Mouse (Mus musculus) left cerebral cortex, postnatal 14 days (tissue): ENCODE results near the gene Qrich2. TPM values are rescaled to one million over a fixed set of nuclear protein-coding genes. Genes with fewer than 3 reads are reported as not detected.
"Not testable (repeated sequence)": the region's sequence is repeated elsewhere in the genome, so short reads cannot be mapped to it uniquely, and the experiment has no call there.

ENCODE experiments used
- DNase-seq, 2 experiments: peaks; one replicate each; pipeline ENCODE4 v3.0.0; 2021 to 2022; ENCODE audit warnings: low spot score in 2 of 2, mixed read lengths in 1 of 2
- intact Hi-C: fragments of 180-260 bp; cut with DNase I; formaldehyde crosslinking; loops from one replicate; pipeline ENCODE4 v1.15.1; 2025
- total RNA-seq, 2 experiments: library from RNA; stranded (reverse); gene quantifications; 2 replicates each; pipeline ENCODE4 v1.2.3; 2021

Gene Qrich2
- total RNA-seq, 2 experiments from 2014 or later = not detected

DNA sequence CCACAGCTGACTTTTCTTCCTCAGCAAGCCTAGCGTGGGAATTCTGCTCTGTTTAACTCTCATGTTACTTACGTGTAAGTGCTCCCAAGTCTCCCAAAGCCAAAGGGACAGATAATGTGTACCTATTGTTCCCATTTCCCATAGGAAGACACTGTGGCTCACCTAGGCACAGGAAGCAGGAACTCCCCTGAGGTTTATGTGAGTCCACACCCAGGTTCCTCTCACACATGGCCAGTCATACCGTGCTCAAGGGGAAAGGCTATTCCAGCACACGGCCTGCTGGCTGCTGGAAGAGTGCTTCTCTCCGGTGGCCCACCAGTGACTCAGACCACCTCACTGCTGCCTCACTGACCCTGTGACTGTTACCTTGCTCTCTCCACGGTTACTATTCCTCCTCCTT is 44.9 kb downstream of the Qrich2 start:
- no peak for DNase-seq
- intact Hi-C loops = no loop called here

DNA sequence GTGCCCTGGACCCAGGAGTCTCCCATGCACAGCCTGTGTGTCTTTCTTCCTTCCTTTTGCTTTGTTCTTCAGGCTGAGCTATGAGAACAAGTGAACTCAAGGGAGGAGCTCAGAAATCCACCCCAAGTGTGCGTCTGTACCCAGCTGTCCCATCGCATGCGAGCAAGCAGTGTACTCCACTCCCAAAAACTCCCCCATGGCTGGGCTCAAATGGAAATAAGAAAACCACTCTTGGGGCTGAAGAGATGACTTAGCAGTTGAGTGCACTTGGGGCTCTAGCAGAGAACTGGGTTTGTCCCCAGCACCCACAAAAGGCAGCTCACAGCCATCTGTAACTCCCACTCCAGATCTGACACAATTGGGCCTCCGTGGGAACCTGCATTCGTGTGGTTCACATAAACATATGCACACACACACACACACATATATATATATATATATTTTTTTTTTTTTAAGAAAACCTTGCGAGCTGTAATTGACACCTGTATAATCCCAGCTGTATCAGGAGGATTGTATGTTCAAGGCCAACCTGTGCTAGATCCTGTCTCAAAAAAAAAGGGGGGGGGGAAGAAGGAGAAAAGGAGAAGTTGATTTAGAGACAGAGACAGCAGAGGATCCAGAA is 47.1 kb downstream of the Qrich2 start:
- DNase-seq = no peak
- intact Hi-C loops = no loop called here

DNA sequence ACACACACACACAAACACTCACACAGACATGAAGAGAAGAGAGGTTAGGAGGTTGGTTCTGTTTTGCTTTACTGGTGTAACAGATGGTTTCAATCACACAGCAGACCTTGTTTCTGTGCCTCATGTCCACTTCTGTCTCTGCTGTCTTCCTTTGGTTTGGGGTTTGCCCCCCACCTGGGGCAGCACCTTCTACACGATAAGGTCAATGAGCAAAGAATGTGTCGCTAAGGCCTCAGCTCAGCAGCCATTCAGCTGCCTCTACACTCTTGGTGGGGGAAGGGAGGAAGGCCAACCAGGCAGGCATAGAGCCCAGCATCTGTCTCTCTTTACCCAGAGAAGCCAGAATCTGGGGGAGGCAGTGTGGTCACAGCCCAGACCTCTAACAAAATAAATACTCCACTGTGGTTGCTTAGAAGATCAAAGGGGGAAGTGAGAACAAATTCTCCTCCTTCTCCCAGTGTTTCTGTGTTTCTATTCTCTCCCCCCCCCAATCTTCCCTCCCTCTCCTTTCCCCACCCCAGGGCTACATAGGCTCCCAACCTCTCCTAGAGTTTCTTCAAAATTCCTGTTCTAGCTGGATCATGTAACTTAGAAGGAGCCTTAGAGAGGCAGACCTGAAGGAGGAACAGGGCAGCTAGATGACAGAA is 47.7 kb downstream of the Qrich2 start:
- intact Hi-C loops = no loop called here
- peak; percentile 41 to 62 for DNase-seq

DNA sequence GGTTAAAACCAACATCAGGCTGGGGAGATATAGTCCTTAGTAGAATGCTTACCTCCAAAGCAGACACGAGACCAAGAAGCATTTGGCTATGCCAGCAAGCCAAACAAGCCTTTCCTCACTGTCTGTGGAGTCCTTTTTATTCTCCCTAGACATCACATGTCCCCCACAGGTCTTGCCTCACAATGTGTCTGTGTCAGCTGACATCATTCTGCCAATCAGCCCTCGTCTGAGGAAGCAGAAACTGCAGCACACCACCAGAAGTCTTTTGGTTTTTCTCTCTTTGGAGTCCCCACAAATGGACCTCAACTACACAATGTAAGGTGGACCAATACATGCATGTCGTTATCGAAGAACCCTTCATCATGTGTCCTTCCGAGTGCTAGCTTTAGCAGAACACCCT is 49.0 kb downstream of the Qrich2 start:
- DNase-seq = no peak
- intact Hi-C loops = no loop called here

DNA sequence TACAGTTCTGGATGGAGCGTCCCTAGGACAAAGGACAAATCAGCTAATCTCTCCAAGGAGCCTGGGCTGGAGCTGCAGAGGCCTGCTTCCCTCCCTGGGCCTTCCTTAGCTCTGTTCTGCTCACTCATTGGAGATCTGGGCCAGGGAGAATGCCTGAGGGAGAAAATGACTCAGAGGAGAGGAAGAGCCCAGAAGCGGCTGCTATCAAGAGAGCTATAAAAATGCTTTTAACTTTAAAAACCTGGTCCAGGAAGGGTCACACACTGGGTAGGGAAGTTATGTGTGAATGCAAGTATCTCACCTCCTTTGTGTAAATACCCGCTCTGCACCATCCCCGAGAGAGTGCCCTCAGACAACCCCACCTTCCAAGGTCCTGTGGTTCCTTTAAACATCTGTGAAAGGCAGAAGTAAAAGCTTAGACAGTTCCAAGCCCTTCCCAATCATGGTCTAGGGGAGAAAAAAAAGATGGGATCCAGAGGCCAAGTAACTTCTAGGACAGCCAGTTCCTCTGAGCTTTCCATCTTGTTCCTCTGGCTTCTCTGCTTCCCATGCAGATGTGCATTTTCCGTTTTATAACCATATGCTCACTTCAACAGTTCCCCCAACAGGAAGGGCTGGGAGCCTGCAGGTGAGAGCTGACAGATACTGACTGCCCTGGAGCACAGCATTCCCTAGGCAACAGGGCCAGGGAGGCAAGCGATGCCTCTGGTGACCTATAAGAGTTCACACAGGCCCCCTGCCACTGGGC is 49.7 kb downstream of the Qrich2 start:
- no peak for DNase-seq
- intact Hi-C loops = no loop called here

DNA sequence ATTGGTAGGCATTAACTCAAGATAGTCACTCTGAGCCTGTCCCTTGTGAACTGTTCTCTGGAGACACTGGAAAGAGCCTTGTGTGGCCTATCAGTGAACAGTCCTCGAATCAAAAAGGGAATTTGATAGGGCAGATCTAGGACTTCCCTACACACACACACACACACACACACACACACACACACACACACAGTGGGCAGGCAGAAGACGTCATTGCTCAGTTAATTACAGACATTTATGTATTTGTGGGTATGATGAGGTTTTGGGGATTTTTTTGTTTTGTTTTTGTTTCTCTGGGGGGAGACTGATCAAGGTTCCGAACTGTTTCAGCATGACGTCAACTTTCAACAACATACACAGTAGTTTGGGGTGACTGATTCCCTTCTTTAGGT is 52.4 kb downstream of the Qrich2 start:
- intact Hi-C loops = no loop called here
- peak in 1 of 2 experiments; percentile 69 for DNase-seq

DNA sequence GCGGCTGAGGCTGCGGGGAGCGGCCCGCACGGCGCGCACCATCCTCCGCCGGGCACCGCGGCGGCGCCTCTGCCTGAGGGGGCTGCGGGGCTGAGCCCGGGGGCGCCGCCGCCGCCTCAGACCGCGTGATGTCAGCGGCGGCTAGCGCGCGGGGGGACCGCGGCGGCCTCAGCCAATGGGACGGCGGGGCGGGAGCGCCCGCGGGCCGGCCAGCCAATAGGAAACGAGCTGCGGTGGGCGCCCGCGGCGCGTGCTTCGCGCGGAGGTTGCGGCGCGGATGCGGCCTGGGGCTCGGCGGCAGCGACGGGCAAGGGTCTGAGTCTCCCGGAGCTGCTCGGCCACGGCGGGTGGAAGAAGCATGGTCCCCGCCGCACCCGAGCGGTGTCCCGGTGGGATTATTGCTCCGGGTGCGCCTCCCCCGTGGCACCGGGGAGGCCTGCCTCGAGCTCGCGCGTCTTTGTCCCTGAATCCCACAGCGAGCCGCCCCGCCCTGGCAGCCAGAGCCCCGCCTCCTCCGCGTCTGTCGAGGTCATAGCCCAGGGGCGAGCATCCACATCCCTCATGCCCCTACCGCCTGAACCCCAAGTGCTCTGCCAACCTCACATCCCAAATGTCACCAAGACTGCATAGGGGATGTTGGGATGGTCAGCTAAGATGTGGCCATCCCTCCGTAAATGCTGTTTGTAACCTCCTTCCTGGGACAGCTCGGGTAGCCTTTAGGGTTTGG is 53.0 kb downstream of the Qrich2 start, which contains the start of gene Rnf157:
TSS of gene Rnf157 (minus strand) at position 129 of the 727 bp plus-strand sequence.
- peak; percentile 90 to 92 for DNase-seq
- intact Hi-C loops = no loop called here

DNA sequence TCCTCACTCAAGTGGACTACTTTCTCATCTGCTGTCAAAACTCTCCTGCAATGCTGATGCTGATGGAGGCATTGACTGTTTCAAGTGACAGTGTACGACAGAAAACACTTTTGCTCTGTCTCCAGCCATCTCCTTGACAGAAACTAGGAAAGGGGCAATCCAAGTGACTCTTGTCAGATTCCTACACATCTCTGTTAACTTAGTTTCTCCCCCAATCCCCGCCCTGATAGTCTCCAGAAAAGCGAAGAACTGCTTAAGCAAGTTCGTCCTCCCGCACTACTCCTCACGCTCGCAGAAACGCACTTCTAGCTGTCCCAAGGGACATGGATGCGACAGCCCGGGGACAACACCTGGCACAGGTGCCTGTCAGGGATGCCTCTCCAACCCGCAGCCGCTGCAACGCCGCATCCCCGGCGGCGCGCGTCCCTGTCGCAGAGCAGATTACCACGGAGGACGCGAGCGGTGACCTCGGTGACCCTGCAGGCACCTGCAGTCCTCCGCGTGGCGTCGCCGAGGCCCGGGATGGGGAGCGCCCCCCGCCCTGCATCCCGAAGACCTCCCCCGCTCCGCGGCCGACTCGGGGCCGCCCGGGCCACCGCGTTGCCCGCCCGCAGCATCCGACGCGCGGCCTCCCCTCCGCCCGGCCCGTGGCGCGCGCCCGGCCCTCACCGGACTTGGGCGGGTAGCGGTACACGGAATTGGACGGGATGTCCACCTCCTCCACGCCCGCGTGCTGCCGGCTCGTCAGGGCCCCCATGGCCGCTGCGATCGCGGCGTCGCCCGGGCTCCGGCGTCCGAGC is 53.8 kb downstream of the Qrich2 start:
- intact Hi-C loops = no loop called here
- DNase-seq = no peak

DNA sequence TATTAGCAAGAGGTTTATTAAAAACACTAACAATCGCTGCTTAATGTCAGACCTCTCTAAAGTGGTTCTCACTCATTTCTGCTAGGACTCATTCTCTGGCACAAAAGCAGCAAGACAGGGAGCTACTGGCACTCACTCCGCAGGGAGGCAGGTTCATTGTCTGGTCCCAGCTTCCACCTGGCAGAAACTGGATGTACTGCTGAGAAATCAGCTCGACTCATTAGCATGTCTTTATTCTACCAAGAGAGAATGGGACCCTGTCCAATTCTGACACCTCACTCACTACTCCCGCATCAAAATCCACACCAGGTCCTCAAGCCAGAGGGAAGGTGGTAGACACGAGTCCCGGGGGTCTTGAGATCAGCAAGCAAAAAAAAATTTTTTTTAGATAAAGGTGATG is 54.5 kb downstream of the Qrich2 start:
- no peak for DNase-seq
- intact Hi-C loops = no loop called here

DNA sequence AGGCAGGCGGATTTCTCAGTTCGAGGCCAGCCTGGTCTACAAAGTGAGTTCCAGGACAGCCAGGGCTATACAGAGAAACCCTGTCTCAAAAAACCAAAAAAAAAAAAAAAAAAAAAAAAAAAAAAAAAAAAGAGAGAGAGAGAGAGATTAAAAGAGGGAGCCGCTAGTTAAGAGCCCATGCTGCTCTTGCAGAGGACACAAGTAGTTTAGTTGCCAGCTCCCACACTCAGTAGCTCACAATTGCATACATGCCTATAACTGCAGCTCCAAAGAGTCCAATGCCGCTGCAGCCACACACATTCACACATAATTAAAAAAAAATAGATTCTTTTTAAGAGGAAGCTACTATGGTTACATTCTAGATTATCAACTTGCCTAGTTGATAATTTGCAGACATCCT is 55.6 kb downstream of the Qrich2 start:
- DNase-seq, intact Hi-C loops: not testable (repeated sequence)

DNA sequence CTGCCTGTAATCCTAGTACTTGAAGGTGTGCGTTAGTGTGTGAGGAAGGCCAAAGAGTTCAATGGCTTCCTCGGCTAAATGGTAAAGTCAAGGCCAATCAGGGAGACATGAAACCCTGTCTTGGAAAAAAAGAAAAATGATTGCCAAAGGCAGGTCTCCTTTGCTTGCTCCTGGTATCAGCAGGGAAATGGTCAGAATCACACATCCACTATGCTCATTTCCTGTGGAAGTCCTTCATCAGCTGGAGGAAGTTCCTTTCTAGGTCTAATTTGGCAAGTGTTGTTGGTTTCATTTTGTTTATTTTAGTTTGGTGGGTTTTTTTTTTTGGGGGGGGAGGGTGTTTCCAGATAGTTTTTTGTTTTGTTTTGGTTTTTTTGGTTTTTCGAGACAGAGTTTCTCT is 57.0 kb downstream of the Qrich2 start:
- intact Hi-C loops = no loop called here

DNA sequence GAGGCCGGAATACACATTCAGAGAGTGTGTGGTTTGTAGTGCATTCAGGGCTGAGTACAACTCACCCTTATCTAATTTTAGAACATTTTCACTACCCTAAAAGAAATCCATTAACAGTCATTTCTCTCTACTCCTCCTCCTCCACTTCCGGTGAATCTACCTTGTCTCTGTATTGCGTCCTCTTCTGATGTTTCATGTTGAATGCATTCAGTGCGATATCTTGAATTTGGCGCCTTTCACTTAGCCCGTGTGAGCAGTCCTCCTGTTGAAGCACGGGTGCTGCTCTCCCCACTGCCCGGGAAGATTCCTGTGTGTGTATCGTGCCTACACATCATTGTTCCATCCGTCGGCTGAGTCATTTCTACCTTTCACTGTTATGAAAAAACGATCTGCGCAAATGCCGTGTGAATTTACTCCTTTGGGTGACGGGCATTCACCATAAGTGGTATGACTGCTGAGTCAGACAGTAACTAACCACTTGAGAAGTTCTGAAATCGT is 59.8 kb downstream of the Qrich2 start:
- intact Hi-C loops = no loop called here
- DNase-seq = no peak

More for the DNA sequence above, 57.0 kb downstream of the Qrich2 start:
- no peak for DNase-seq

DNA sequence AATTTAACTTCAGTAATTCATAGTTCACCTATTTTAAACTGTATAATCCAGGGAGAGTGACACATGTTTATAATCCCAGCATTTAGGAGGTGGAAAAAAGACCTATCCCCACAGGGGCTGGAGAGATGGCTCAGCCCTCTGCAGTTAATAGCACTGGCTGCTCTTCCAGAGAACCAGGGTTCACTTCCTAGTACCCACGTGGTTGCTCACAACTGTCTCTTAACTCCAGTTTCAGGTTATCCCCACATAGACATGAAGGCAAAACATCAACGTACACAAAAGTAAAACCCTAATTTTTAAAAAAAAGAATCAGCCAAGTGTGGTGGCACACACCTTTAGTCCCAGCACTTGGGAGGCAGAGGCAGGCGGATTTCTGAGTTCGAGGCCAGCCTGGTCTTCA is 60.4 kb downstream of the Qrich2 start:
- intact Hi-C loops = no loop called here
- no peak for DNase-seq

DNA sequence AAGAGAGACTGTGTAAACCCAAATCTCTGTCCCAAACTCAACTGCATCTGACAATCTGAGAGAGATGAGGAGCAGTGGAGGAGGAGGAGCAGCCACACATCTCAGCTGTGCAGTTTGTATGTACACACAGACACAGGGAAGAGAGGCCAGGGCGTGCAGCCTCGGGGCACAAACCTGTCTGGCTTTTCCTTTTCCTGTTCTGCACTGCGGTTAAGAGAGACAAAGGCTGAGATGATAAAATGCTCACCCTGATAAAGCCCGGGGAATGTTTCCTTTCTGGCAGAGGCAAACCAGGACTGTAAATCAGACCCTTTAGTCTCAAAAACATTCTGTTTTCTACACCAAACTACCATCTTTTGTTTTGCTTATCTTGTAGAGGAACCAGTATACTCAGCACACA is 65.5 kb downstream of the Qrich2 start:
- intact Hi-C loops = no loop called here
- DNase-seq = no peak

DNA sequence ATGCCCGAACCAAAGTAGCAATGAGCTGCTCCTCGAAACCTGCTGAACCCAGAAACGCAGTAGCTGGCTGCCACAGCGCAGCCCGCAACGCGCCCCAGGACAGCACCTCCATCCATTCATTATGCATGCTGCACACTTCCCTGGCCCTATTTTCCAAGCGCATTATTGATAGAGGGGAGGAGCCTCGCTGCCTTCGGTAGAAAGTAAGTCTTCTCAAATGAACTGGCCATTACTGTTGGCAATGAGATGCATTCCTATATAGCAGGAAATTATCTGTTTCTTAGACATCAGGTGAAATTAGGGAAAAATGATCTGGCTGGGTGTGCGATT is 67.7 kb downstream of the Qrich2 start:
- intact Hi-C loops = no loop called here
- no peak for DNase-seq

DNA sequence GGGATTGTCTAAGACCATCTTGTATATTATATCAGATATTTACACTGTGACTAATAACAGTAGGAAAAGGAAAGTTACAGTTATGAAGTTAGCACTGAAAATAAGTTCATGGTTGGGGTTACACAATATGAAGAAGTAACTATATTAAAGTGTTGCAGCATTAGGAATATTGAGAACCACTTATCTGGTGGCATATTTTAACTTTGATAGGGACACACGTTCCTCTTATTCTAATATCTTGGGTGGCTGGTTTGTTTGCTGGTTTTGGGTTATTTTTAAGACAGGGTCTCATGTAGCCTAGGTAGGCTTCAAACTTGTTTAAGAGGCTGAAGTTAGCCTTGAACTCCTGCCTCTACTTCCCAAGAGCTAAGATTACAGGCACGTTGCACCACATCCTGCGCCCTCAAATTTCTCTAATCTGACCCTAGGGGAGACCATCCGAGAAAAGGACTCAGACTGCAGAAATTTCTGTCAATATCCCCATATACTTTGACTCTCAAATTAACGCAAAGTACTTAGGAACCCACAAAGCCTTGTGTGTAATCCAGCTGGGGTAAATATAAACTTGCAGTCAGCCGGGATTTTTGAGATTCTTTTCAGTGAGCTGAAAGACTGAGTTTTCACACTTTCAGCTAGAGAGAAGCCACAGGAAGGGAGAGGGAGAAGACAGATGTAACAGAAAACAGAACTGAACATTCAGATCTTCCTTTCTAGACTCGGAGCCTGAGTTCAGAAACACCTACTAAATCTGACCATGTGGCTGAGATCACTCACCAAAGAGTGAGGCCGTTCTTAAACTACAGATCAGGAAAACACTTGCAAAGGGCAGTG is 68.3 kb downstream of the Qrich2 start:
- no peak for DNase-seq
- intact Hi-C loops = no loop called here

DNA sequence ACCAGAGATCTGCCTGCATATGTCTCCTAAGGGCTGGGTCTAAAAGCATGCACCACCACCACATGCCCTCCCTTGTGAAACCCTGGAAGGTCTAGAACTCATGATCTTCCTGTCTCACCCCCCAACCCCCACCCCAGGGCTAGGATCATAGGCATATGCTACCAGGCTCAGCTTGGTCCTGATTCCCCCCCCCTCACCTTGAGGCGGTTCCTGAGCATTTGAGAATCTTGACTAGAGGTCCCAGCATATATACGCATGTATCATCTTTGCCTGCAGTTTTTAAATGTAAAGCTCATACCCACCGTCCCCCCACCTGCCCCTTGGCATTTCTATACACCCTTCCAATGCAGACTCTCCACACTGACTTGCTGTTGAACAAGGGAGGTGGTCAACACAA is 69.1 kb downstream of the Qrich2 start:
- DNase-seq = no peak
- intact Hi-C loops = no loop called here

DNA sequence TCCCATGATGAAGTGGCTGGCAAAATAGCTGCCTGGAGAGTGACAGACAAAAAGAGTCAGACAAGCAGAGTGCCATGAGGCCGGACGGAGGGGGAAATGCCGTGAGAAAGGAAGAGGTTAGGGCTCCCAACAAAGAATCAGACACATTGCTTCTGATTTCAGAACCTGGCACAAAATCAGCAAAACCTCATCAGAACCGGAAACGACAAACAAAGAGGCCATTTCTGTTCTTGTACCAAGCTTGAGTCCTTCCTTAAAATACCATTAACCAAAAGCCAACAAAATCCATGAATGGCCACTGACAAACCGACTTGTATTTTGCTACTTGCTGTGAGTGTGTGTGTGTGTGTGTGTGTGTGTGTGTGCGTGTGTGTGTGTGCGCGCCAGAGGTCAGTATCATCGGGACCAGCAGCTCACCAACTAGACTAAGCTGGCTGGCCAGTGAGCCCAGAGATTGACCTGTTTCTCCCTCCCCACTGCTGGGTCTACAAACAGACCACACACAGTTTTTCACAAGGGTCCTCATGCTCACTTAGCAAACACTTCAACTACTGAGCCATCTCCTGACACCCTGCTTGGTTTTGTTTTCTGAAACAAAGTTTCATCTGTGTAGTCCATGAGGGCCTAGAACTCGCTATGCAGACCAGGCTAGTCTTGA is 69.6 kb downstream of the Qrich2 start:
- intact Hi-C loops = no loop called here

More for the DNA sequence above, 69.6 kb downstream of the Qrich2 start:
- no peak for DNase-seq
